Mouse (Mus musculus): Measurements from ENCODE around the gene Ptpn7.
"Not testable (repeated sequence)": the region's sequence is repeated elsewhere in the genome, so short reads cannot be mapped to it uniquely, and the experiment has no call there.

Gene Ptpn7

DNA sequence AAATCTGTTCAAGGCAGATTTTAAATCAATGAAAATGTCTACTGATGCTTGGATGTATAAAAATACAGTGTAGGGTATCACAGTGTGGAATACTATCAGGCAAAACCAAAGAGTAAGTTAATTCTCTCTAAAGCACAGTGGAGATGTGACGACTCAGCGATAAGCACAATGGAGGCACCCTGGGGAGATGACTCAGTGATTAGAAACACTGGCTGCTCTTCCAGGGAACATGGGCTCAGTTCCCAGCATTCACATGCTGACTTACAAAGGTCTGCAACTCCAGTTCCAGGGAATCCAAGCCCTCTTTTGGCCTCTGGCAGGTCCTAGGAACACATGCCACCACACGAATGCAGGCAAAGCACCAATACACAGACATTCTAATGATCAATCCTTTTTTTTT, 55.7 kb downstream of the Ptpn7 start:
- DNase-seq, result no peak

DNA sequence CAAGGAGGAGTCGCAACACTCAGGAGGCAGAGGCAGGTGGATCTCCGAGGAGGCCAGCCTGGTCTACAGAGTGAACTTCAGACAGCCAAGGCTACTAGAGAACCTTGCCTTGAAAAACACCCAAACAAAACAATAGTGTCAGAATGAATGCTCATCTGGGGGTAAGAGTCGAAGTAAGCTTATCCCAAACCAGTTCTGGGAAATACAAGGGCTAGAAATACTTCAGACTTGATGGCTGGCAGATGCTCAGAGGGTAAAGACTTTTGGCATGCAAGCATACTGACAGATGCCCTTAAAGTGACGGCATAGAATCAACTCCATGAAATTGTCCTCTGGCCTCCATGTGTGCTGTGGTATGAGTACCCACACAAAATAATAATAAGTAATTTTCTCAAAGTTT, 56.7 kb downstream of the Ptpn7 start:
- DNase-seq, result no peak

DNA sequence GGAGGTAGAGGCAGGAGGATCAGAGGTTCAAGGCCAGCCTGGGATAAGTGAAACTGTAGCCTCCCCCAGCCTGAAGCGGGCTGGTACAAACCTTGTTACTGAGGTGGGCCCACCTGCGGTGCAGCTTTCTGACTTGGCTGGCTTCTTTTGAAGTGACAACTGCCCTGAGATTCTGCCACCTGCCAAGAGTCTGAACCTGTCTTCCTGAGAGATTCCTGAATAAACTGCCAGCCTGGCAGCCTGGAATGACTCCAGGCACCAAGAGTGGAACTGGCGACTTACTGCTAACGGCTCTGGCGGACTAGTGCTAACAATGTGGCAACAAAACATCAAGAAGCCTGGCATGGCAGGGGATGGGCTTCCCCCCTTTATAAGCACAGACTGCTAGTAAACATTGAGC, 61.8 kb downstream of the Ptpn7 start:
- not testable (repeated sequence) for DNase-seq
